Mouse (Mus musculus) left cerebral cortex, postnatal 14 days (tissue): ENCODE data around the gene Upk1a. TPM values are rescaled to one million over a fixed set of nuclear protein-coding genes. Genes with fewer than 3 reads are reported as not detected.
A peak's percentile ranks its signal among the peaks of the same experiment; 100 is the strongest.

Experiments
- DNase-seq, 2 experiments: peaks; one replicate each; pipeline ENCODE4 v3.0.0; 2021 to 2022; ENCODE audit warnings: low spot score in 2 of 2, mixed read lengths in 1 of 2
- intact Hi-C: fragments of 180-260 bp; cut with DNase I; formaldehyde crosslinking; loops from one replicate; pipeline ENCODE4 v1.15.1; 2025
- total RNA-seq, 2 experiments: library from RNA; stranded (reverse); gene quantifications; 2 replicates each; pipeline ENCODE4 v1.2.3; 2021

Upk1a gene
- total RNA-seq, 2 experiments from 2014 or later: 0.32 to 0.48 TPM

- peak; percentile 43 to 52 for DNase-seq
- intact Hi-C loops: no loop called here
Measured at GRCm38 (mm10) chr7:30607706-30608309, 4.8 kb downstream of the Upk1a start.

GRCm38 (mm10) chr7:30604944-30605343, 7.7 kb downstream of the Upk1a start:
- intact Hi-C loops: no loop called here

GRCm38 (mm10) chr7:30604424-30604823, 8.2 kb downstream of the Upk1a start:
- DNase-seq: no peak
- intact Hi-C loops: no loop called here

More at GRCm38 (mm10) chr7:30604944-30605343, 7.7 kb downstream of the Upk1a start:
- DNase-seq: no peak

- DNase-seq: no peak
- intact Hi-C loops: no loop called here
Measured at GRCm38 (mm10) chr7:30602583-30602982, 10.1 kb downstream of the Upk1a start.

- no peak for DNase-seq
- intact Hi-C loops: no loop called here
Measured at GRCm38 (mm10) chr7:30600651-30601050, 12.0 kb downstream of the Upk1a start.

- intact Hi-C loops: no loop called here
- DNase-seq: peak; percentile 92 to 95
Measured at GRCm38 (mm10) chr7:30599933-30600353, 12.7 kb downstream of the Upk1a start.

- intact Hi-C loops: no loop called here
- no peak for DNase-seq
Measured at GRCm38 (mm10) chr7:30598786-30599185, 13.9 kb downstream of the Upk1a start, which contains the start of gene Zbtb32. Gene Zbtb32, minus strand, starts transcription at chr7:30598909.

GRCm38 (mm10) chr7:30596811-30597210, 15.8 kb downstream of the Upk1a start:
- intact Hi-C loops: no loop called here
- no peak for DNase-seq

- no peak for DNase-seq
- intact Hi-C loops: no loop called here
Measured at GRCm38 (mm10) chr7:30596093-30596492, 16.6 kb downstream of the Upk1a start.

GRCm38 (mm10) chr7:30594510-30595024, 18.1 kb downstream of the Upk1a start:
- intact Hi-C loops: no loop called here

GRCm38 (mm10) chr7:30593579-30594509, 18.8 kb downstream of the Upk1a start:
- intact Hi-C loops: no loop called here
- no peak for DNase-seq

More at GRCm38 (mm10) chr7:30594510-30595024, 18.1 kb downstream of the Upk1a start:
- DNase-seq: no peak

GRCm38 (mm10) chr7:30592772-30593423, 19.7 kb downstream of the Upk1a start:
- intact Hi-C loops: no loop called here
- no peak for DNase-seq

- no peak for DNase-seq
- intact Hi-C loops: no loop called here
Measured at GRCm38 (mm10) chr7:30591605-30591951, 21.1 kb downstream of the Upk1a start.

GRCm38 (mm10) chr7:30590927-30591604, 21.6 kb downstream of the Upk1a start:
- intact Hi-C loops: no loop called here

GRCm38 (mm10) chr7:30589435-30590301, 23.0 kb downstream of the Upk1a start:
- peak; percentile 70 to 82 for DNase-seq
- intact Hi-C loops: loop anchor here (2.0 kb wide), 1 partner anchor 23 kb away; the partner anchor contains the start of gene Upk1a

More at GRCm38 (mm10) chr7:30590927-30591604, 21.6 kb downstream of the Upk1a start:
- DNase-seq: no peak

- intact Hi-C loops: loop anchor here (2.0 kb wide), 1 partner anchor 24 kb away; the partner anchor contains the start of gene Upk1a
- DNase-seq: peak; percentile 95 to 96
Measured at GRCm38 (mm10) chr7:30588676-30589434, 23.8 kb downstream of the Upk1a start, which contains the start of gene Kmt2b. Gene Kmt2b, minus strand, starts transcription at chr7:30588726.
